Mouse (Mus musculus) hindbrain, embryonic 15.5 days (tissue): Measurements from ENCODE around the gene Enkd1. TPM values are rescaled to one million over a fixed set of nuclear protein-coding genes. Genes with fewer than 3 reads are reported as not detected.
A peak's percentile ranks its signal among the peaks of the same experiment; 100 is the strongest.

Experiments
- ATAC-seq: fragments of 200-750 bp; cut with Nextera tagmentation; 2 replicates; pipeline ENCODE4 v1.8.0; 2017; ENCODE audit warnings: low read depth, moderate number of reproducible peaks, moderate TSS enrichment; ENCODE audit not compliant: low FRiP score
- H3K27ac ChIP-seq: fragments of 300-500 bp; sonication (generic); replicated peaks from 2 replicates; pipeline ENCODE4 v1.5.1; 2015; ENCODE audit warnings: mild to moderate bottlenecking, inconsistent platforms
- H3K27me3 ChIP-seq: fragments of 300-500 bp; sonication (generic); 2 replicates; pipeline ENCODE4 v1.6.1; 2015; ENCODE audit warnings: control low read depth, inconsistent platforms
- H3K36me3 ChIP-seq: fragments of 300-500 bp; sonication (generic); 2 replicates; pipeline ENCODE4 v1.6.1; 2015; ENCODE audit warnings: control low read depth, inconsistent platforms
- H3K4me1 ChIP-seq: fragments of 300-500 bp; sonication (generic); replicated peaks from 2 replicates; pipeline ENCODE4 v1.6.1; 2015; ENCODE audit warnings: control low read depth, inconsistent platforms
- H3K4me2 ChIP-seq: fragments of 300-500 bp; sonication (generic); 2 replicates; pipeline ENCODE4 v1.6.1; 2015; ENCODE audit warnings: moderate library complexity, mild to moderate bottlenecking, inconsistent platforms
- H3K4me3 ChIP-seq: fragments of 300-500 bp; sonication (generic); 2 replicates; pipeline ENCODE4 v1.5.1; 2015; ENCODE audit warnings: mild to moderate bottlenecking, inconsistent platforms
- H3K9ac ChIP-seq: fragments of 300-500 bp; sonication (generic); 2 replicates; pipeline ENCODE4 v1.6.1; 2015; ENCODE audit warnings: inconsistent platforms
- H3K9me3 ChIP-seq: fragments of 300-500 bp; sonication (generic); 2 replicates; pipeline ENCODE4 v1.6.1; 2016; ENCODE audit warnings: control low read depth, inconsistent platforms
- WGBS: fragments of 180-500 bp; shearing (Covaris S2); methylation state at CpG from one replicate; pipeline ENCODE4 v1.1.7; 2015; 5-methylcytosine and 5-hydroxymethylcytosine counted together
- polyA plus RNA-seq: library from polyadenylated mRNA; unstranded; fragments of >200 nt; fragmentation: Nextera tagmentation; extraction: Ambion mirVana; gene quantifications from 2 replicates; pipeline ENCODE4 v1.2.1, GENCODE M21; 2015

Enkd1 gene
- polyA plus RNA-seq, 1 experiment from 2014 or later = 15.7 TPM

- WGBS = 93% methylated on average over 9 of the region's 9 CpGs
- Histone ChIP-seq H3K27ac (no peak overlapping the region), H3K36me3 (no peaks in the 10 kb centered on the region), H3K9ac (no peak overlapping the region), H3K27me3 (no peaks in the 10 kb centered on the region), H3K4me1 (peaks cover 19% of the 10 kb centered on the region), H3K4me3 (no peak overlapping the region), H3K9me3 (no peaks in the 10 kb centered on the region), H3K4me2 (no peak overlapping the region)
- no peak for ATAC-seq
Measured at GRCm38 (mm10) chr8:105689983-105690360, 18.0 kb downstream of the Enkd1 start.

GRCm38 (mm10) chr8:105689256-105689982 lies 18.6 kb downstream of the Enkd1 start:
- WGBS = 62% methylated on average over 35 of the region's 35 CpGs
- H3K36me3 ChIP-seq = no peaks in the 10 kb centered on the region
- H3K4me3 ChIP-seq = no peak overlapping the region
- no peak for ATAC-seq
- H3K4me2 ChIP-seq = no peak overlapping the region
- H3K9ac ChIP-seq = no peak overlapping the region
- no peaks in the 10 kb centered on the region for H3K27me3 ChIP-seq
- no peaks in the 10 kb centered on the region for H3K9me3 ChIP-seq
- no peak overlapping the region for H3K27ac ChIP-seq
- peaks cover 14% of the 10 kb centered on the region for H3K4me1 ChIP-seq

GRCm38 (mm10) chr8:105688242-105688752 lies 19.7 kb downstream of the Enkd1 start:
- Histone ChIP-seq H3K4me2 (no peak overlapping the region), H3K4me1 (0 out of 2 replicates have a peak, but pooled peaks cover 5% of the 10 kb centered on the region), H3K4me3 (no peak overlapping the region), H3K27me3 (no peaks in the 10 kb centered on the region), H3K27ac (no peak overlapping the region), H3K9ac (no peak overlapping the region), H3K9me3 (no peaks in the 10 kb centered on the region), H3K36me3 (peaks cover 4% of the 10 kb centered on the region; the same call in 1 of the 2 replicates)
- no peak for ATAC-seq
- WGBS = 71% methylated on average over 14 of the region's 14 CpGs

DNA sequence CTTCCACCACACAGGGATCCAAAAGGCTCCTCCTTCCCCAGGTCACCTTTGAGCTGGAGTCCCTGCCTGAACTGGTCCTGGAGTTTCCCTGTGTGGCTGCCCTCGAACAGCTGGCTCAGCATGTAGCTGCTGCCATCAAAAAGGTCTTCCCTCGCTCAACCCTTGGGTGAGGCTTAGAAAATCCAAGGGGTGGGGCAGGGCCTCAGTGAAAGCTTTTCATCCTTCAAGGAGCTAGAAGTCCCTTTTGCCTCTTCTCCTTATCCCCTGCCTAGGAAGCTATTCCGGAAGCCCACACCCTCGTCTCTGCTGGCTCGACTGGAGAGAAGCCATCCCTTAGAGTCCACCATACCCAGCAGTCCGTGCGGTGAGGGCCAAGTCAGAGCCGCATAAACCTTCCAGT lies 20.5 kb downstream of the Enkd1 start:
- Histone ChIP-seq H3K4me2 (no peak overlapping the region), H3K27me3 (no peaks in the 10 kb centered on the region), H3K4me3 (no peak overlapping the region), H3K27ac (no peak overlapping the region), H3K9me3 (no peaks in the 10 kb centered on the region), H3K4me1 (0 out of 2 replicates have a peak, but pooled peaks cover 5% of the 10 kb centered on the region), H3K9ac (no peak overlapping the region), H3K36me3 (peaks cover 12% of the 10 kb centered on the region)
- ATAC-seq = no peak
- 66% methylated on average over 8 of the region's 8 CpGs for WGBS

GRCm38 (mm10) chr8:105686551-105686950 lies 21.5 kb downstream of the Enkd1 start:
- Histone ChIP-seq H3K9ac (no peak overlapping the region), H3K27me3 (no peaks in the 10 kb centered on the region), H3K4me3 (no peak overlapping the region), H3K4me2 (no peak overlapping the region), H3K27ac (no peak overlapping the region), H3K4me1 (0 out of 2 replicates have a peak, but pooled peaks cover 5% of the 10 kb centered on the region), H3K36me3 (peaks cover 21% of the 10 kb centered on the region), H3K9me3 (no peaks in the 10 kb centered on the region)
- no peak for ATAC-seq
- 68% methylated on average over 6 of the region's 6 CpGs for WGBS

DNA sequence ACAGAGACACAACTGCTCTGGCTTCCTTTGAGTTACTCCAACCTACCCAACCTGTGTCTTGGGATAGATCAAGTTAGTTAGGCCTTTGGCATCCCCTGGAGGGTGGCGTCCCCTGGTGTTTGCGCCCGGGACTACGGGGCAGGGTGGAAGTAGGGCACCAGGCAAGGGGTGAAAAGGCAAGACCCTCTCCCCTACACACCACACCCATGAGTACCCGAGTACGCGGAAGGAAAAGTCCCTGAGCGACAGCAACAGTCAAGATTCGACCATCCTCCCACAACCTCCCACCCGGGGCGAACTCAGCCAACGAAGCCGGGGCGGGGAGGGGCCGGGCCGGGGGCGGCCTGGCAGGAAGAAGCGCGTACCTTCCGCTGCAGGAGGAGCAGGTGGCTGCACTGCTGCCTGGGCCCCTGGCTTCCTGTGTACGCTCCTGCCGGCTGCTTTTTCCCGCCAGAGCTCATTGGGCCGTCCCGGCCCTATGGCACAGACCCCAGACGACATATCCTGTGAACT lies 22.2 kb downstream of the Enkd1 start, which contains the start of gene Carmil2:
TSS of gene Carmil2 (plus strand) at position 479 of the 513 bp plus-strand sequence.
- ATAC-seq = 0 out of 2 replicates have a peak, but pooled peaks have one; percentile 21
- Histone ChIP-seq H3K4me1 (0 out of 2 replicates have a peak, but pooled peaks cover 5% of the 10 kb centered on the region), H3K4me3 (no peak within 1 kb of the TSS), H3K4me2 (peak within 1 kb of the TSS; percentile 17; the same call in 1 of the 2 replicates), H3K27ac (no peak within 1 kb of the TSS), H3K36me3 (peaks cover 28% of the 10 kb centered on the region), H3K27me3 (no peaks in the 10 kb centered on the region), H3K9ac (no peak within 1 kb of the TSS), H3K9me3 (no peaks in the 10 kb centered on the region)
- 16% methylated on average over 26 of the region's 26 CpGs for WGBS

DNA sequence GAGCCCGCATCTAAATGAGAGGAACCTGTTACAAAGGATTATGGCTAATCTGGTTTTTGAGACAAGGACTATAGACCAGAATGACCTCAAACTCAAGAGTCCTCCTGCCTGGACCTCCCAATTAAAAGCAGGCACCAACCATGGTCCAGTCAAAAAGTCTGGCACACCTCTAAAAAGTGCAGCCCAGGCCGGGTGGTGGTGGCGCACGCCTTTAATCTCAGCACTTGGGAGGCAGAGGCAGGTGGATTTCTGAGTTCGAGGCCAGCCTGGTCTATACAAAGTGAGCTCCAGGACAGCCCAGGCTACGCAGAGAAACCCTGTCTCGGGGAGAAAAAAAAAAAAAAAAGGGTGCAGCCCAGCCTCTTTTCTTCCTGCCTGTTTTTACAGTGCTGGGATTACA lies 22.7 kb downstream of the Enkd1 start:
- WGBS = 84% methylated on average over 7 of the region's 7 CpGs
- Histone ChIP-seq H3K9ac (no peak overlapping the region), H3K36me3 (peaks cover 33% of the 10 kb centered on the region), H3K4me2 (no peak overlapping the region), H3K27ac (no peak overlapping the region), H3K4me3 (no peak overlapping the region), H3K27me3 (no peaks in the 10 kb centered on the region), H3K4me1 (0 out of 2 replicates have a peak, but pooled peaks cover 5% of the 10 kb centered on the region), H3K9me3 (no peaks in the 10 kb centered on the region)
- no peak for ATAC-seq

DNA sequence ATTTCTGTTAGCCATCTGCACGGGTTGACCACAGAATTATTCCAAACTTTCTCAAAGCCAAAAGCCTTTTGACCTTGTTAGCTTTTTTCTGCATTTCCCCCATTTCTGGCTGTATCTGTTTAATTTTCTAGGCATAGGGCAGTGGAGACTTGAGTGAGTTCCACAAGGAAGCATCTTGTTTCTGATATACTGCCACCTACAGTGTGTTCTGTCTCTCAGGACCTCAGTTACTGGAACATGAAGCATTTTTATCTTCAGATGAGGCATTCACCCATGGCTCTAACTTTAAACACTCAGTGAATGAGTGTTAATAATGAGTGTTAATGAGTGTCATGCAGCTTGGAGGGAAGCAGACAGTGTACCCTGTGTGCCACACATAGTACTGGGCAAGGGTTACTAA lies 30.1 kb downstream of the Enkd1 start:
- peaks cover 81% of the 10 kb centered on the region for H3K36me3 ChIP-seq

DNA sequence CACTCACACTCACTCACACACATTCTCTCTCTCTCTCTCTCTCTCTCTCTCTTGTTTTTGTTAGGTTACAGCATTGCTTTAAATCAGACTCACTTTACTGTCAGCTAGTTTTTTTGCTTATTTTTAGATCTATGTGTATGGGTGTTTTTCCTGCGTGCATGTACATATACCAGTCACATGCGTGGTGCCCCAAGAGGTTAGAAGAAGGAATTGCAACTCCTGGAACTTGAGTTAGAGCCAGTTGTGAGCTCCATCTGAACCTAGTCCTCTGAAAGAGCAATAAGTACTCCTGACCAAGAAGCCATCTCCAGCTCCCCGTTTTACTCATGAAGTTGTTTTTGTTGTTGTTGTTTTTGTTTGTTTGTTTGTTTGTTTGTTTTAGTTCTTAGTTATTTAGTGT lies 46.8 kb downstream of the Enkd1 start:
- H3K4me1 ChIP-seq = no peaks in the 10 kb centered on the region
- H3K27me3 ChIP-seq = no peaks in the 10 kb centered on the region
- H3K9me3 ChIP-seq = no peaks in the 10 kb centered on the region
- ATAC-seq = no peak
- no peak overlapping the region for H3K4me3 ChIP-seq
- H3K9ac ChIP-seq = no peak overlapping the region
- H3K4me2 ChIP-seq = no peak overlapping the region
- no peak overlapping the region for H3K27ac ChIP-seq
- peaks cover 22% of the 10 kb centered on the region for H3K36me3 ChIP-seq
- WGBS = 79% methylated on average over 3 of the region's 3 CpGs

More for the DNA sequence above, 30.1 kb downstream of the Enkd1 start:
- Histone ChIP-seq H3K4me1 (no peaks in the 10 kb centered on the region), H3K9ac (no peak overlapping the region), H3K27me3 (no peaks in the 10 kb centered on the region), H3K4me3 (no peak overlapping the region), H3K9me3 (no peaks in the 10 kb centered on the region), H3K27ac (no peak overlapping the region), H3K4me2 (no peak overlapping the region)
- no peak for ATAC-seq
- WGBS = 87% methylated on average over 1 of the region's 1 CpGs

DNA sequence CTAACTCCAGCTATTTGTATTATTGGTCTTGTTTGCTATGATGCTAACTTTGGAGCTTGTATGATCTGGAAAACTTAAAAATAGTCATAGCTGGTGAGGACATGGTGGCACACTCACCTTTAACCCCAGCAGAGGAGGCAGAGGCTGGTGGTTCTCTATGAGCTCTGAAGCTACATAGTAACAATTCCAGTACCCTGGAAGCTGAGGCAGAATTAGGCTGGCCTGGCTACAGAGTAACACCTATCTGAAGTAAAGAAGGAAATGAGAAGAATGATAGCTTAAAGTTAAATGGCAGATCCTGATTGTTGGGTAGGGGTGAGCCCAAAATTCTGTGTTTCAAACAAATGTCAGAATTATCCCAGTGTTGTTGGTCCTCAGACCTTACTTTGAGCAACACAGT lies 50.4 kb downstream of the Enkd1 start:
- Histone ChIP-seq H3K36me3 (peaks cover 10% of the 10 kb centered on the region; the same call in 1 of the 2 replicates), H3K9me3 (no peaks in the 10 kb centered on the region), H3K4me1 (no peaks in the 10 kb centered on the region), H3K27me3 (no peaks in the 10 kb centered on the region), H3K9ac (no peak overlapping the region), H3K4me3 (no peak overlapping the region), H3K27ac (no peak overlapping the region), H3K4me2 (no peak overlapping the region)
- no peak for ATAC-seq
